ENCODE assay signal across 11 mouse cellular contexts in genomic region chr8:69549556-69549955, GRCm38 (mm10). TPM values are rescaled to one million over a fixed set of nuclear protein-coding genes. Genes with fewer than 3 reads are reported as not detected.
A peak's percentile ranks its signal among the peaks of the same experiment; 100 is the strongest.
DNase-seq lines count a peak whose midpoint lies in the region; TF ChIP-seq lines count a peak whose summit lies in the region.
"Not testable (repeated sequence)": the region's sequence is repeated elsewhere in the genome, so short reads cannot be mapped to it uniquely, and the experiment has no call there.
"Had no signal": no experiment of that assay in that cellular context is flagged by ENCODE, and none has a peak within 500 bp of the region (broad histone marks: within the 10 kb centered on the region; RNA-seq: fewer than 3 reads in every experiment).

No protein-coding gene starts in this region.

- DNase-seq in 3T3-L1 (ENCODE audit: low read depth, low spot score) (peak; percentile 81), adipocyte (ENCODE audit: low spot score) (peak; percentile 66)
- peak; percentile 31 for DNase-seq in gastrocnemius, postnatal 14 days
- DNase-seq in kidney, adult 18-20 months: peak; percentile 73
- DNase-seq in left cerebral cortex, adult 2 months (ENCODE audit: extremely low spot score in 1 of 2, low spot score in 2 of 2): peak; percentile 50 to 70
- peak; percentile 61 for DNase-seq in lung, postnatal 36 days
- DNase-seq in right cerebral cortex, postnatal 10 days (ENCODE audit: low spot score in 2 of 2): peak; percentile 71 to 82

- intact Hi-C loops in gastrocnemius, postnatal 14 days (cut with DNase I; ENCODE audit: low total_unique reads): not testable (repeated sequence)
- intact Hi-C loops in left cerebral cortex, adult 2 months (cut with DNase I): loop anchor here (5.0 kb wide), 2 partner anchors 152 to 222 kb away; no protein-coding TSS in a partner anchor

- not testable (repeated sequence) for H3K27ac ChIP-seq in cortical plate, adult 2 months (ENCODE audit: insufficient read depth, low read length); left cerebral cortex, adult 2 months

- not testable (repeated sequence) for H3K4me3 ChIP-seq in cortical plate, adult 2 months (ENCODE audit: insufficient read depth, low read length); left cerebral cortex, adult 2 months

- TF ChIP-seq CTCF in cortical plate, adult 2 months (IDR thresholded peaks at IDR 0.05; ENCODE audit: extremely low read depth, insufficient read depth, low read length): peak; percentile 25; the same call in 1 of the 2 replicates
- TF ChIP-seq CTCF in left cerebral cortex, adult 2 months (IDR thresholded peaks at IDR 0.05): peak; percentile 71

- not testable (repeated sequence) for H3K4me1 ChIP-seq in cortical plate, adult 2 months (ENCODE audit: control insufficient read depth, insufficient read depth, low read length)

- TF ChIP-seq POLR2A in cortical plate, adult 2 months (IDR thresholded peaks at IDR 0.05; ENCODE audit: extremely low read depth, insufficient read depth, low read length): not testable (repeated sequence)

RNA-seq across cellular contexts. Expression of gene Gm7697, which starts 26.8 kb away (rescaled TPM):
- 0.10 TPM in 1 of 2 replicates, not detected in the other for polyA plus RNA-seq in cortical plate, adult 2 months (2012; rRNA removed)
- not detected for total RNA-seq in gastrocnemius, postnatal 14 days (2021)
- not detected for total RNA-seq in left cerebral cortex, adult 2 months (2021)
- total RNA-seq: gastrocnemius, adult 18-20 months had no signal
- polyA plus RNA-seq: embryonic facial prominence, embryonic 15.5 days; neural tube, embryonic 14.5 days had no signal

Comparison
In these comparisons a context has a peak if more than half of its experiments do, and no peak if none do; other contexts are left out.
1. DNase-seq: peak in every context shown above with its lines; median percentile 81 in 3T3-L1; 76 in right cerebral cortex, postnatal 10 days; 73 in kidney, adult 18-20 months; 66 in adipocyte; 61 in lung, postnatal 36 days; 60 in left cerebral cortex, adult 2 months; 31 in gastrocnemius, postnatal 14 days.